Mouse (Mus musculus): ENCODE data around the gene Gm4871.
A peak's percentile ranks its signal among the peaks of the same experiment; 100 is the strongest.
"Not testable (repeated sequence)": the region's sequence is repeated elsewhere in the genome, so short reads cannot be mapped to it uniquely, and the experiment has no call there.

Gm4871 gene

GRCm38 (mm10) chr5:145032391-145032790, at the start of gene Gm4871:
TSS of gene Gm4871 (minus strand) at chr5:145032754.
- DNase-seq (ENCODE audit: low spot score): not testable (repeated sequence)

- DNase-seq (ENCODE audit: low spot score): no peak
Measured at GRCm38 (mm10) chr5:145081866-145082613, 49.5 kb upstream of the Gm4871 start.

- no peak for DNase-seq (ENCODE audit: low spot score)
Measured at GRCm38 (mm10) chr5:145075081-145075480, 42.5 kb upstream of the Gm4871 start.

GRCm38 (mm10) chr5:145071342-145071741, 38.8 kb upstream of the Gm4871 start:
- peak; percentile 45 for DNase-seq (ENCODE audit: low spot score)

GRCm38 (mm10) chr5:145069707-145070106, 37.2 kb upstream of the Gm4871 start:
- DNase-seq (ENCODE audit: low spot score): peak; percentile 63

- DNase-seq (ENCODE audit: low spot score): no peak
Measured at GRCm38 (mm10) chr5:145068863-145069262, 36.3 kb upstream of the Gm4871 start.

- DNase-seq (ENCODE audit: low spot score): no peak
Measured at GRCm38 (mm10) chr5:145064765-145065340, 32.3 kb upstream of the Gm4871 start.

GRCm38 (mm10) chr5:145059524-145059923, 27.0 kb upstream of the Gm4871 start:
- no peak for DNase-seq (ENCODE audit: low spot score)

GRCm38 (mm10) chr5:145058722-145059121, 26.2 kb upstream of the Gm4871 start:
- no peak for DNase-seq (ENCODE audit: low spot score)

GRCm38 (mm10) chr5:145057907-145058306, 25.4 kb upstream of the Gm4871 start:
- no peak for DNase-seq (ENCODE audit: low spot score)

GRCm38 (mm10) chr5:145054187-145054586, 21.6 kb upstream of the Gm4871 start:
- DNase-seq (ENCODE audit: low spot score): peak; percentile 12

GRCm38 (mm10) chr5:145042690-145043089, 10.1 kb upstream of the Gm4871 start, which contains the start of gene 1700018F24Rik:
TSS of gene 1700018F24Rik (plus strand) at chr5:145042990.
- DNase-seq (ENCODE audit: low spot score): not testable (repeated sequence)

GRCm38 (mm10) chr5:145041628-145042027, 9.1 kb upstream of the Gm4871 start:
- peak; percentile 23 for DNase-seq (ENCODE audit: low spot score)

- DNase-seq (ENCODE audit: low spot score): not testable (repeated sequence)
Measured at GRCm38 (mm10) chr5:145030476-145030875, 2.1 kb downstream of the Gm4871 start.

GRCm38 (mm10) chr5:145020712-145021111, 11.8 kb downstream of the Gm4871 start:
- not testable (repeated sequence) for DNase-seq (ENCODE audit: low spot score)

- DNase-seq (ENCODE audit: low spot score): not testable (repeated sequence)
Measured at GRCm38 (mm10) chr5:145020254-145020653, 12.3 kb downstream of the Gm4871 start.

- DNase-seq (ENCODE audit: low spot score): not testable (repeated sequence)
Measured at GRCm38 (mm10) chr5:145016761-145017160, 15.8 kb downstream of the Gm4871 start.

- DNase-seq (ENCODE audit: low spot score): no peak
Measured at GRCm38 (mm10) chr5:145014278-145014677, 18.3 kb downstream of the Gm4871 start.

GRCm38 (mm10) chr5:145008878-145009659, 23.5 kb downstream of the Gm4871 start:
- no peak for DNase-seq (ENCODE audit: low spot score)

GRCm38 (mm10) chr5:145005596-145005995, 27.0 kb downstream of the Gm4871 start:
- DNase-seq (ENCODE audit: low spot score): no peak

GRCm38 (mm10) chr5:145004495-145004894, 28.1 kb downstream of the Gm4871 start:
- DNase-seq (ENCODE audit: low spot score): no peak

GRCm38 (mm10) chr5:145003362-145003761, 29.2 kb downstream of the Gm4871 start:
- DNase-seq (ENCODE audit: low spot score): no peak

- peak; percentile 30 for DNase-seq (ENCODE audit: low spot score)
Measured at GRCm38 (mm10) chr5:144998491-144998890, 34.1 kb downstream of the Gm4871 start.
